Mouse (Mus musculus) leukemia stem cell, adult 10-12 weeks (primary cell): ENCODE data around the gene Gbx2. TPM values are rescaled to one million over a fixed set of nuclear protein-coding genes. Genes with fewer than 3 reads are reported as not detected.

Experiments
- polyA plus RNA-seq: library from polyadenylated mRNA; stranded (reverse); fragments of >175 nt; gene quantifications from 2 replicates; pipeline ENCODE4 v1.2.3, GENCODE M21; 2012; ENCODE audit warnings: low replicate concordance

Gbx2 gene
- 0.18 and 0.24 TPM in 2 replicates for polyA plus RNA-seq

GRCm38 (mm10) chr1:89931120-89931519 lies at the start of gene Gbx2:
Gbx2 (minus strand) TSS chr1:89931179.

Other genes starting within 250 kb of the Gbx2 start
- not detected in 2 replicates for gene Asb18, start 83.5 kb upstream of the Gbx2 start, polyA plus RNA-seq
- not detected in 2 replicates for gene Iqca, start 222.2 kb upstream of the Gbx2 start, polyA plus RNA-seq